Mouse (Mus musculus): ENCODE data around the gene St8sia2.

GRCm38 (mm10) chr7:73953131-73953530 lies 60.4 kb downstream of the St8sia2 start:
- no peak for TF ChIP-seq POLR2A (IDR thresholded peaks at IDR 0.05; ENCODE audit: control insufficient read depth, low read depth, low read length)
- TF ChIP-seq CTCF (IDR thresholded peaks at IDR 0.05; ENCODE audit: control insufficient read depth, insufficient read depth, insufficient replicate concordance, low read depth, low read length): no peak

Measured in testis, adult 2 months (tissue).